Mouse (Mus musculus): ENCODE data around the gene Larp1. TPM values are rescaled to one million over a fixed set of nuclear protein-coding genes. Genes with fewer than 3 reads are reported as not detected.
"Not testable (repeated sequence)": the region's sequence is repeated elsewhere in the genome, so short reads cannot be mapped to it uniquely, and the experiment has no call there.

Larp1 gene
- polyA plus RNA-seq, 1 experiment from 2014 or later: 18.6 TPM

- 14% methylated on average over 12 of the region's 12 CpGs for WGBS
- Histone ChIP-seq H3K9me3 (no peaks in the 10 kb centered on the region), H3K4me2 (peak within 1 kb of the TSS; percentile 17; the same call in 1 of the 2 replicates), H3K9ac (no peak within 1 kb of the TSS), H3K27ac (no peak within 1 kb of the TSS), H3K4me3 (0 out of 2 replicates have a peak within 1 kb of the TSS, but pooled peaks have one; percentile 8), H3K27me3 (no peaks in the 10 kb centered on the region), H3K4me1 (peaks cover 21% of the 10 kb centered on the region), H3K36me3 (no peaks in the 10 kb centered on the region)
- no peak for ATAC-seq (ENCODE audit: insufficient number of reproducible peaks, low FRiP score, low TSS enrichment, low read depth)
Measured at GRCm38 (mm10) chr11:58093021-58093528, 84.2 kb downstream of the Larp1 start, which contains the start of gene Gm12248. TSS of gene Gm12248 (minus strand) at chr11:58093134.

GRCm38 (mm10) chr11:58094766-58095165, 85.9 kb downstream of the Larp1 start:
- ATAC-seq (ENCODE audit: insufficient number of reproducible peaks, low FRiP score, low TSS enrichment, low read depth): no peak
- 77% methylated on average over 4 of the region's 4 CpGs for WGBS
- Histone ChIP-seq H3K9me3 (no peaks in the 10 kb centered on the region), H3K4me3 (no peak overlapping the region), H3K27ac (no peak overlapping the region), H3K9ac (no peak overlapping the region), H3K27me3 (no peaks in the 10 kb centered on the region), H3K36me3 (no peaks in the 10 kb centered on the region), H3K4me1 (peaks cover 22% of the 10 kb centered on the region), H3K4me2 (no peak overlapping the region)

- Histone ChIP-seq H3K27ac (no peak overlapping the region), H3K36me3 (no peaks in the 10 kb centered on the region), H3K4me3 (no peak overlapping the region), H3K27me3 (no peaks in the 10 kb centered on the region), H3K9me3 (no peaks in the 10 kb centered on the region), H3K4me2 (no peak overlapping the region), H3K4me1 (peaks cover 22% of the 10 kb centered on the region), H3K9ac (no peak overlapping the region)
- ATAC-seq (ENCODE audit: insufficient number of reproducible peaks, low FRiP score, low TSS enrichment, low read depth): no peak
- 88% methylated on average over 1 of the region's 1 CpGs for WGBS
Measured at GRCm38 (mm10) chr11:58095561-58095960, 86.7 kb downstream of the Larp1 start.

- no peak overlapping the region for H3K4me3 ChIP-seq
- H3K27ac ChIP-seq: no peak overlapping the region
- H3K27me3 ChIP-seq: no peaks in the 10 kb centered on the region
- no peak overlapping the region for H3K9ac ChIP-seq
- no peak overlapping the region for H3K4me2 ChIP-seq
- no peaks in the 10 kb centered on the region for H3K36me3 ChIP-seq
- H3K4me1 ChIP-seq: peaks cover 22% of the 10 kb centered on the region
- ATAC-seq (ENCODE audit: insufficient number of reproducible peaks, low FRiP score, low TSS enrichment, low read depth): no peak
- H3K9me3 ChIP-seq: no peaks in the 10 kb centered on the region
- WGBS: 83% methylated on average over 5 of the region's 5 CpGs
Measured at GRCm38 (mm10) chr11:58096160-58096559, 87.3 kb downstream of the Larp1 start.

GRCm38 (mm10) chr11:58096821-58097620, 88.2 kb downstream of the Larp1 start:
- peak overlapping the region; percentile 36 for H3K4me3 ChIP-seq
- no peaks in the 10 kb centered on the region for H3K27me3 ChIP-seq
- H3K9ac ChIP-seq: no peak overlapping the region
- no peak for ATAC-seq (ENCODE audit: insufficient number of reproducible peaks, low FRiP score, low TSS enrichment, low read depth)
- 51% methylated on average over 20 of the region's 20 CpGs for WGBS
- no peaks in the 10 kb centered on the region for H3K36me3 ChIP-seq
- no peaks in the 10 kb centered on the region for H3K9me3 ChIP-seq
- H3K4me1 ChIP-seq: peaks cover 22% of the 10 kb centered on the region
- peak overlapping the region; percentile 77 for H3K4me2 ChIP-seq
- no peak overlapping the region for H3K27ac ChIP-seq

GRCm38 (mm10) chr11:58097621-58098365, 88.9 kb downstream of the Larp1 start:
- peaks cover 21% of the 10 kb centered on the region for H3K4me1 ChIP-seq
- WGBS: 1% methylated on average over 32 of the region's 38 CpGs
- H3K9me3 ChIP-seq: no peaks in the 10 kb centered on the region
- peak overlapping the region; percentile 77 for H3K4me2 ChIP-seq
- no peaks in the 10 kb centered on the region for H3K27me3 ChIP-seq
- ATAC-seq (ENCODE audit: insufficient number of reproducible peaks, low FRiP score, low TSS enrichment, low read depth): 0 out of 2 replicates have a peak, but pooled peaks have one; percentile 52
- 0 out of 2 replicates have a peak overlapping the region, but pooled peaks have one; percentile 7 for H3K9ac ChIP-seq
- H3K4me3 ChIP-seq: peak overlapping the region; percentile 36
- H3K36me3 ChIP-seq: no peaks in the 10 kb centered on the region
- no peak overlapping the region for H3K27ac ChIP-seq

- not testable (repeated sequence) for H3K27me3 ChIP-seq; H3K27ac ChIP-seq; H3K9me3 ChIP-seq; H3K9ac ChIP-seq; ATAC-seq (ENCODE audit: insufficient number of reproducible peaks, low FRiP score, low TSS enrichment, low read depth); H3K36me3 ChIP-seq
- peaks cover 22% of the 10 kb centered on the region for H3K4me1 ChIP-seq
- peak overlapping the region; percentile 36 for H3K4me3 ChIP-seq
- 67% methylated on average over 5 of the region's 5 CpGs for WGBS
- H3K4me2 ChIP-seq: peak overlapping the region; percentile 77; the same call in 1 of the 2 replicates
Measured at GRCm38 (mm10) chr11:58098366-58098720, 89.5 kb downstream of the Larp1 start.

GRCm38 (mm10) chr11:58100006-58100405, 91.1 kb downstream of the Larp1 start:
- no peak overlapping the region for H3K4me3 ChIP-seq
- no peaks in the 10 kb centered on the region for H3K36me3 ChIP-seq
- WGBS: 85% methylated on average over 2 of the region's 2 CpGs
- peaks cover 23% of the 10 kb centered on the region for H3K4me1 ChIP-seq
- no peaks in the 10 kb centered on the region for H3K27me3 ChIP-seq
- H3K9ac ChIP-seq: no peak overlapping the region
- ATAC-seq (ENCODE audit: insufficient number of reproducible peaks, low FRiP score, low TSS enrichment, low read depth): no peak
- H3K4me2 ChIP-seq: no peak overlapping the region
- H3K9me3 ChIP-seq: no peaks in the 10 kb centered on the region
- H3K27ac ChIP-seq: no peak overlapping the region

GRCm38 (mm10) chr11:58101194-58101720, 92.4 kb downstream of the Larp1 start:
- H3K36me3 ChIP-seq: no peaks in the 10 kb centered on the region
- H3K27me3 ChIP-seq: no peaks in the 10 kb centered on the region
- H3K9me3 ChIP-seq: no peaks in the 10 kb centered on the region
- 78% methylated on average over 4 of the region's 4 CpGs for WGBS
- peaks cover 28% of the 10 kb centered on the region for H3K4me1 ChIP-seq
- H3K4me3 ChIP-seq: no peak overlapping the region
- no peak overlapping the region for H3K4me2 ChIP-seq
- no peak overlapping the region for H3K27ac ChIP-seq
- ATAC-seq (ENCODE audit: insufficient number of reproducible peaks, low FRiP score, low TSS enrichment, low read depth): no peak
- H3K9ac ChIP-seq: no peak overlapping the region

GRCm38 (mm10) chr11:58102146-58102545, 93.3 kb downstream of the Larp1 start:
- no peak for ATAC-seq (ENCODE audit: insufficient number of reproducible peaks, low FRiP score, low TSS enrichment, low read depth)
- Histone ChIP-seq H3K4me1 (peaks cover 27% of the 10 kb centered on the region), H3K9me3 (no peaks in the 10 kb centered on the region), H3K27me3 (no peaks in the 10 kb centered on the region), H3K36me3 (no peaks in the 10 kb centered on the region), H3K4me2 (no peak overlapping the region), H3K27ac (no peak overlapping the region), H3K4me3 (no peak overlapping the region), H3K9ac (no peak overlapping the region)
- WGBS: 74% methylated on average over 3 of the region's 3 CpGs

- Histone ChIP-seq H3K9ac (0 out of 2 replicates have a peak overlapping the region, but pooled peaks have one; percentile 38), H3K4me1 (peaks cover 25% of the 10 kb centered on the region), H3K36me3 (no peaks in the 10 kb centered on the region), H3K27me3 (no peaks in the 10 kb centered on the region), H3K9me3 (no peaks in the 10 kb centered on the region), H3K4me3 (peak overlapping the region; percentile 64; the same call in 1 of the 2 replicates), H3K27ac (peak overlapping the region; percentile 91; the same call in 1 of the 2 replicates), H3K4me2 (peak overlapping the region; percentile 57)
- WGBS: 86% methylated on average over 9 of the region's 9 CpGs
- ATAC-seq (ENCODE audit: insufficient number of reproducible peaks, low FRiP score, low TSS enrichment, low read depth): no peak
Measured at GRCm38 (mm10) chr11:58102581-58103343, 93.9 kb downstream of the Larp1 start.

Measured in limb, embryonic 15.5 days (tissue).